Mouse (Mus musculus) layer of hippocampus, adult 9-10 months (tissue): ENCODE measurements around the gene Mthfd1l.
A peak's percentile ranks its signal among the peaks of the same experiment; 100 is the strongest.
"Not testable (repeated sequence)": the region's sequence is repeated elsewhere in the genome, so short reads cannot be mapped to it uniquely, and the experiment has no call there.

Experiments
- DNase-seq: peaks from one replicate; pipeline ENCODE4 v3.0.0; 2022; ENCODE audit warnings: low spot score

Mthfd1l gene

DNA sequence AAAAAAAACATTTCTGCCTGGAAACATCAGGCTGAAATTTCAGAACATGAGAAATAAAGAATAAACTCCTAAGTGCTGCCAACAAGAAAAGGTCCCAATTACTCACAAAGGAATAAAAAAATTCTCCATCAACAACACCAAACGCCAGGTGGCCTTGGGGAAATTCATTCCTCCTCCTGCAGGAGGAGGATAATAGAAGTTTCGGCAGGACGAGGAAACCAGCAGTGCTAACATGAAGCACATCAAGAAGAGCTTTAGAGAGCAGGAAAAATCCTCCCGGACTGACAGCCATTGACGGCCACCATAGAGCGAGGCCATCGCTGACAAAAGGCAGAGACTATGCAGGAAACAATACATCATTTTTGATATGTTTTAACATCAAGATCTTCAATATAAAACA is 71.5 kb downstream of the Mthfd1l start:
- DNase-seq = no peak

- DNase-seq = no peak
Observed at GRCm38 (mm10) chr10:4046496-4046895, 73.6 kb downstream of the Mthfd1l start.

DNA sequence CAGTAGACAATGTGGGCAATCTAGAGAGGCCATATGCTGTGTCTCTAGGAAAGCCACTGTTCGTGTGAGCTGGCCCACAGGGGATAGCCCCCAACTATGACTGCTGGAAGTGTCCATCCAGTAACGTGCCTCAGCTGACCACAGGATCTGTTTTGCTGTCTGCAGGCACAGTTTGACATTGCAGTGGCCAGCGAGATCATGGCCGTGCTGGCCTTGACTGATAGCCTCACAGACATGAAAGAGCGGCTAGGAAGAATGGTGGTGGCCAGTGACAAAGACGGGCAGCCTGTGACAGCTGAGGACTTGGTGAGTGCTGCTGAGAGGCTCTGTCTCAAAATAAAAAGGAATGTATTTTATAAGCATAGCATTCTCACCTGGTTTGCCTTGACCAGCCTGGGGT is 74.7 kb downstream of the Mthfd1l start:
- DNase-seq = no peak

GRCm38 (mm10) chr10:4050236-4050635 is 77.3 kb downstream of the Mthfd1l start:
- DNase-seq = no peak

- DNase-seq = no peak
Observed at GRCm38 (mm10) chr10:4052711-4053110, 79.8 kb downstream of the Mthfd1l start.

GRCm38 (mm10) chr10:4053278-4054061 is 80.6 kb downstream of the Mthfd1l start:
- no peak for DNase-seq

GRCm38 (mm10) chr10:4054589-4054988 is 81.7 kb downstream of the Mthfd1l start:
- DNase-seq = no peak

GRCm38 (mm10) chr10:4057397-4057796 is 84.5 kb downstream of the Mthfd1l start:
- DNase-seq = no peak

DNA sequence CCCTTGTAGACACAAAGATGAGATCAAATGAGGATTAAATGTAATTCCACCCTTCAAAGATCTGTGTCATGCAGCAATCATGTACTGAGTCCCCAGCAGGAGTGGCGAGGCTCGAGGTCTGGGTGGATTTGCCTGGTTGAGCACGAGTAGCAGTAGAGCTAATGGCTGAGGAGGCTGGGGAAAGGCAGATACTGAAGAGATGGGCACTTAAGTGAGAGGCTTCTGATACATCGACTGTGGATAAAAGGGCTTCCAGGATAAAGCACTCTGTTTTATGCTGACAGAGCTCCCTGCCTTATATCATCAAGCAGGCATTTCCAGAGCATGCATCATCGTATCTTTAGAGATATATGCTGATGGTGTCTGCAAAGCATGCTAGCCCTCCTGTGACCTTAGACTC is 84.9 kb downstream of the Mthfd1l start:
- no peak for DNase-seq

DNA sequence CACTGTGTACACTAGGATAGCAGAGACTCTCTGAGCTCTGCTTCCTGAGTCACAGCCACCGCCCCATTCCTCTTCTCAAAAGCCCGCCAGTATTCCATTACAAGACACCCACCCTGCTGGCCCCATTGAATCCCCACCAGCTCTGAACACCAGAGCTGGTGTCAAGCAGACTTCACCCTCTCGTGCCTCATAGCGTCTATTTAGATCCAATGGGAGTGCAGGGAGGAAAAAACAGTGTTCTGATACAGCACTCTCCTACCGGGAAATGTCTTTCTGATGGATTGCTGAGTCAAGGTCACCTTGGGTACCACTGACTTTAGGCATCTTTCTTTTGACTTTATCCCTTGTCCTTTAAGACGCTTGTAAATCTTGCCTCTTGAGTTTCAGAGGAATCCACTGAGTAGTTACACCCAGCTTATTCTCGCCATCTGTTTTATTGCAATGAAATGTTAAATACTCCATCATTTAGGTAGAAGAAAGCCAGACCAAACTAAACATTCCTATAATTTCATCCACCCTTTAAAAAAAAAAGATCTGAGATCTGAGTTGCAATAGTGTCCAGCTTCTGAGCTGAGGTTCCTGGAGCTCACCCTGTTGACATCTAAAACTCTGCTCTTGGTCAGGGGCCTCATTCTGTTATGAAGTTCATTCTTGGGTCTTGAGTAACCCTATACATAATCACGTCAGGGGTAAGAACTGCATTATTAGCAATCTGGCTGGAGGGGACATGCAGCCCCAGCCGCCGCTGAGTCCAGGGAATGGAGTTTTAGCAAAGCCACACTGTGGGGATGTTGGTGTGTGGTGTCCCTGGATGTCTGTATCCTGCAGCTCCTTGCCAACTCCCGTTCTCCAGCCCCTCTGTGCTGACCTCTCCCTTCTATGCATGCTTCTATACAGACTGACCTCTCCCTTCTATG is 88.4 kb downstream of the Mthfd1l start:
- no peak for DNase-seq

DNA sequence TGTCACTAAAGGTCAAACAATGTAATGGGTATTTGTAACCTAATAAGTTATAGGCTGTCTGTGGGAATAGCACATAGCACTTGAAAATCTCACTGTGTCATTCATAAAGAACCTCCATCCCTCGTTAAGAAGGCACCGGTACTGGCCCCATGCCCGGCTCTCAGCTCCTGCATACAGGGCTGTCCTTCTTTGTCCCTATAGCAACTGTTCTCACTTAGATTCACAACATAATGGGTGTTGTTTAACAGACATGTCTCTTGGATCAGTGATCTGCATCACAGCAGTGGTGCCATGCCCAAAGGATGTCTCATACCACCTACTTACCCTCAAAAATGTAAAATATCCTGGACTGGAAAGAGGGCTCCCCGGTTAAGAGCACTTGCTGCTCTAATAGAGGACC is 90.6 kb downstream of the Mthfd1l start:
- DNase-seq = no peak

GRCm38 (mm10) chr10:4065295-4066084 is 92.6 kb downstream of the Mthfd1l start:
- no peak for DNase-seq

DNA sequence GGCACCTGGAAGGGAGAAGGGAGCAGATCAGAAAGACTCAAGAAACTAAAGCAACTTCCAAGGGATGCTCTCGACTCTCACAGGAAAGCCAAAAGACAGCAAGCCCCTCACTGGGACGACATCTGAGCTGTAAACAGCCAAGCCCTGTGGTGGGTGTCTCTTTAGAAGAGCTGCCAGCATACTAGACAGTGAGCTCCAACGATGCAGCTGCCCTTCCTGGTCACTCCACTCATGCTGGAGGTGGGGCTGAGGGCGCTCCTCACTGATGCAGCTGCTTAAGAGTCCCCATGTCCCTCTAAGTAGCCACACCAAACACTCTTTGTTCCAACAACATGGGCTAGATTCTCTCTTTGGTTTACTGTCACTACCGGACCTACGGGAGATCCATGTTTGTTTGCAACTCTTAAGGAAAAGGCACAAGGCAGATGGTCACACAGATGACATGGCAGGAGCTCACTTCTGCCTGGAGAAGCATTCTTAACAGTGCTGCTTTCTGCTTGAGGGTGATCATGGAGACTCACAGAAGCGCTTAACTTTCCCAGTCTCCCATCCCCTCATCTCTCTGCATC is 96.4 kb downstream of the Mthfd1l start:
- no peak for DNase-seq

DNA sequence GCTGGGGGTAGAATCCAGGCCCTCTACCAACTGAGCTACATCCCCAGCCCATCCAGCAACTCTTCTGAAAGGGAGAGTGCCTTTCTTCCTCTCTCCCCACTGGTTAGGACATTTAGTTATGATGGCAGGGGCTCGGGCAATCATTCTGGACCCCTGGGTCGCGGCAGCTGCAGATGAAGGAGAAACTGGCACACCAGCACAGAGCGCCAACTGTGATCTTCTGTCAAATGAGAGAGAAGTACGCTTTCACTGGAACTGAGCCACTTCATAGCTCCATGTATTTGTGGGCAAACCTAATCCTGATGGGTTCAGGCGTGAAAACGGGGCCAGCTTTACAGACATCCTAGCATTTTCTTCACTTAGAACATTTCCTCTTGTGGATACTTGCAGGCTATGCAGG is 97.1 kb downstream of the Mthfd1l start:
- DNase-seq = no peak

DNA sequence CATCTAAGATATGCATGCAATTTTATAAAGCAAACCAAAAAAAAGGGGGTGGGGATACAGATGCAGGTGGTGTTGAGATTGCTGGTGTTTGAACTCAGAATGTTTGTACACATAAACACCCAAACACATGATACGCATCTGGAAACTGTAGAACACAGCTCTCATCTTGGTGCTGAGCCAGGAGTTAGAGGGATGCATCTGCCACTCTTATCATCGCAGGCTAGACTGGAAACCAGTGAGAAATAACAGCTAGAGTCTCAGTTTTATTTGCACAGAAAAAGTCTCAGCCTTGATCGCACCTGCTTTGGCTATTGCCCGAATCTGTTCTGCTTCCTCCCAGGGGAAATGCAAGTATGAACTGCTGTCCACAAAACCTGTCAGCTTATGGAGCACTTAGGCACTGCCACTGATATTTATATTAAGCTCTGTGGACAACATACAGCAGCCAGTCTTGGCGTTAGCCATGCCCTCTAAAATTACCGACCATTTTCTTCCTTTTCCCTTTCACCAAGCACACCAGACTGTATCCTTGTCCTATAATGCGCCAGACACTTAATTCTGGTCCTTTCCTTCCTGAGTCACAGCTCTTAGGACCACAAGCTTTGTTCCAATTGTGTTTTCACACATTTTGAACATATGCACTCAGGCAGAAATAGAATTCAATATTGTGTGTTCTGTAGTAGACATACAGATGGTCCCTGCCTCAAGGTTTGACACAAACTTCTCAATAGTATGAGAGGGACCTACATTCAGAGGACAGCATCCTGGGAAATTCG is 98.3 kb downstream of the Mthfd1l start:
- DNase-seq = no peak

- DNase-seq = no peak
Observed at GRCm38 (mm10) chr10:4071845-4072345, 99.0 kb downstream of the Mthfd1l start.

DNA sequence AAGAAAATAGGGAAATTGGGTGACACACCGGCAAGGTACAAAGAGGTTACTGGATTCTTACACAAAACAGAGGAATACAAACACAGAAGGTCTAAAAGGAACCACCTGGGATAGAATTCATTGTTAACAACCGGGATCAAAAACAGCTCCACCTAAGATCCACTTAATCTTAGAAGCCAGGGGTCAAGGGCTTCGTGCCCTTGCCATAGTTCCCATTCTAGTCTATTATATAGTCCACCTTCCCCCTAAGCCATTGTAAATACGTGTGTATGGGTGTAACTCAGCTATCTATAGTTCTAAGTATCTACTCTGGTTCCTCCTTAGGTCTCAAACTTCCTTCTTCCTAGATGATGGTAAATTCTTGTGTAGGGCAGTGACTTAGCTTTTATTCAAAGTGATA is 99.6 kb downstream of the Mthfd1l start:
- DNase-seq = not testable (repeated sequence)

DNA sequence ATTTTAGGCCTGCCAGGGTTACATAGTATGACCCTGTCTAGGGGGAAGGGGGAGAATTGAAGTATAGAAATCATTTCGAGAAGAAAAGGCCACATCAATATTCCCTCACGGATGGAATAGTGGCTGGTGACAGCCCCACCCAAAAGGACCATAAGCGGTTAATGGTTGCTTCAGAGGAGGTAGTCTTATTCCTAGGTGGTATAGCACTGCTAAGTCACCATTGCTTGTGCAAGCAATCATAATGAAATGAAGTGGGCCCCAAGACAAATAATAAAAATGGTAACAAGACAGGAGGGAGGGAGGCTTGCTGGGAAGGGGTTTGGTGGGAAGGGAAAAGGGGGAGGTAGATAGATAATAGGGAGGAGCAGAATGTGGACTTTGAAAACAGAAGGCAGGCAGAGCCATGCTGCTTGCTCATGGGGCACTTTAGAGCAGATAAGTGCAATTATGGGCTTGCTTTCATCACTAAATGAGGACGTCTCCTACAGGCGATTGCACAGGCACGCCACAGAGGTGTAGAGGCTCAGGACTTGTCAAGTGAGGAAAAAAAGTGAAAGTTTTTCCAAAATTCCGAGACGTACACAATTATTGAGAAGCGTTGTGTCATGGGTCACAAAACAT is 105.4 kb downstream of the Mthfd1l start:
- DNase-seq = no peak

GRCm38 (mm10) chr10:4078979-4079630 is 106.2 kb downstream of the Mthfd1l start:
- DNase-seq = no peak

DNA sequence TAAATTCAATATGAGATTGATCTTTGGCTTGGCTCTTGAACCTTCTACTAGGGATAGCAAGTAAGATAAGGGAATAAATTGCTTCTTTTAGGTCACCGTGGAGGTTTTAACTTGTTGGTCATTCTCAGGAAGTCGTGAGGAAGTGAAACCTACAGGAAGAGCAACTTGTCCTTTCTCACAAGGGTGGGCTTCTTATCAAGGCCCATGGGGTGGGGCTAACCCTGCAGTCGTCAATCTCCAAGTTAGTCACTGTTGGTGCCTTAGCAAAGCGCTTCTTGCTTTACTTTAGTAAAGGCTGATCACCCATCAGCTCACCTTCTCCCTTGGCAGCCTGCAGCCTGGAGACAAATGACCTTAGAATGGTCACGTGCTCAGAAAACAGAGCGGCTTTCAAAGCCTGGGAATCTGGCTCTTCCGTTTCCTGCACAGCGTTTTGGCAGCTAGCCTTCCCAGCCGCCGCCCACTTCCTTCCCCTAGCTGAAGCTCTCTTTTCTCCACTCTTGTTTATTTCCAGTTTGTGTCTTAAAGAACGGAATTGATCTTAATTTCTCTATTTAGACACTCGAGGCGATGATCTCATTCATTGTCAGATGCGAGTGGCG is 106.8 kb downstream of the Mthfd1l start:
- DNase-seq = peak; percentile 47
